Mouse (Mus musculus) liver, embryonic 14.5 days (tissue): ENCODE results near the gene D930020B18Rik.

Experiments used
- CTCF ChIP-seq: IDR thresholded peaks from 2 replicates; pipeline ENCODE4 v1.5.1; 2016; ENCODE audit warnings: antibody characterized with exemption, low read depth, control low read depth
- EP300 ChIP-seq: IDR thresholded peaks from 2 replicates; pipeline ENCODE4 v1.6.1; 2016; ENCODE audit warnings: antibody characterized with exemption, low read depth

DNA sequence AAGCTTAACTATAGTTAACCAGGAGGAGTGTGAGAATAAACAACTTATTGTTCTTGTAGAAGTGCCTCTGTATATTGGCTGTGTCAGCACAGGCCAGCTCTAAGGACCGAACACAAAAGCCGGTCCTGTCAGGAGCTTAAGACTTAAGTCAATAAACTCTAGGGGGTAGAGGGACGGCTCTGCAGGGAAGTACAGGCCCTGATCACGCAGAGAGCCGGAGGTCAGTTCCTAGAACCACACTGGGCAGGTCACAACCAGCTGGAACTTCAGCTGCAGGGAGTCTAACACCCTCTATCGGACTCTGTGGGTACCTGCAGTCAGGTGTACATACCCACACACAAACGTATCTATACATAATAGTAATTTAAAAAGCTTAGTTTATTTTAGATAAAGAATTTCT is 25.5 kb upstream of the D930020B18Rik start:
- TF ChIP-seq EP300 (no peak), CTCF (no peak)
